ENCODE assay signal across 8 mouse cellular contexts in genomic region chr6:86849692-86850445, GRCm38 (mm10). TPM values are rescaled to one million over a fixed set of nuclear protein-coding genes. Genes with fewer than 3 reads are reported as not detected.
A peak's percentile ranks its signal among the peaks of the same experiment; 100 is the strongest.
DNase-seq lines count a peak whose midpoint lies in the region; ATAC-seq and TF ChIP-seq lines count a peak whose summit lies in the region.

No protein-coding gene starts in this region.

- no peaks in the 10 kb centered on the region for H3K36me3 ChIP-seq in thymus, adult 2 months (ENCODE audit: control insufficient read depth, insufficient read depth, low read length)
- H3K36me3 ChIP-seq in intestine, postnatal 0 days (ENCODE audit: control insufficient read depth, insufficient read depth) = no peaks in the 10 kb centered on the region
- 0 out of 2 replicates have a peak, but pooled peaks cover 3% of the 10 kb centered on the region for H3K36me3 ChIP-seq in liver, postnatal 0 days (replicated peaks; ENCODE audit: insufficient read depth, low read length)

- H3K27me3 ChIP-seq in thymus, adult 2 months (ENCODE audit: control insufficient read depth, insufficient read depth, low read length) = no peaks in the 10 kb centered on the region
- H3K27me3 ChIP-seq in intestine, postnatal 0 days (replicated peaks; ENCODE audit: control insufficient read depth, insufficient read depth, low read length) = no peaks in the 10 kb centered on the region
- H3K27me3 ChIP-seq in liver, postnatal 0 days (ENCODE audit: insufficient read depth, low read length) = no peaks in the 10 kb centered on the region

- H3K4me3 ChIP-seq in thymus, adult 2 months (ENCODE audit: control insufficient read depth, insufficient read depth, low read length) = peak overlapping the region; percentile 63
- H3K4me3 ChIP-seq in intestine, postnatal 0 days (ENCODE audit: low read depth, low read length) = peak overlapping the region; percentile 94
- peak overlapping the region; percentile 92 for H3K4me3 ChIP-seq in liver, postnatal 0 days (ENCODE audit: low read depth, low read length)
- peak overlapping the region; percentile 89 for H3K4me3 ChIP-seq in olfactory bulb, adult 2 months (ENCODE audit: insufficient read depth, low read depth, low read length)

- peak overlapping the region; percentile 84 for H3K4me2 ChIP-seq in intestine, postnatal 0 days (replicated peaks; ENCODE audit: low read depth)
- peak overlapping the region; percentile 99 for H3K4me2 ChIP-seq in liver, postnatal 0 days (ENCODE audit: low read depth, low read length)

- under 1% methylated on average over 36 of the region's 36 CpGs for WGBS in thymus, adult 2 months
- under 1% methylated on average over 36 of the region's 36 CpGs for WGBS in intestine, postnatal 0 days
- under 1% methylated on average over 36 of the region's 36 CpGs for WGBS in liver, postnatal 0 days (ENCODE audit: insufficient replicate concordance)
- under 1% methylated on average over 36 of the region's 36 CpGs for WGBS in olfactory bulb, adult 2 months

- TF ChIP-seq POLR2A in thymus, adult 2 months (IDR thresholded peaks at IDR 0.05; ENCODE audit: control insufficient read depth, extremely low read depth, insufficient read depth, low read length, poor library complexity) = no peak
- TF ChIP-seq POLR2A in olfactory bulb, adult 2 months (IDR thresholded peaks at IDR 0.05; ENCODE audit: insufficient read depth, low read depth, low read length) = no peak

- TF ChIP-seq EP300 in liver, postnatal 0 days (IDR thresholded peaks at IDR 0.05; ENCODE audit: low read depth) = no peak

- DNase-seq in thymus, adult 2 months = no peak
- no peak for DNase-seq in thymus, postnatal 0 days (ENCODE audit: low spot score)
- DNase-seq in brain, adult 2 months (ENCODE audit: low read depth, low spot score) = peak; percentile 57
- peak; percentile 33 to 55 for DNase-seq in frontal cortex, postnatal 10 days (ENCODE audit: low spot score in 2 of 2)
- DNase-seq in liver, postnatal 0 days = peak; percentile 60

- peaks cover 14% of the 10 kb centered on the region for H3K4me1 ChIP-seq in thymus, adult 2 months (replicated peaks; ENCODE audit: control insufficient read depth, insufficient read depth, low read length)
- no peaks in the 10 kb centered on the region; the same call in 1 of the 2 replicates for H3K4me1 ChIP-seq in intestine, postnatal 0 days (replicated peaks; ENCODE audit: control insufficient read depth, insufficient read depth, low read length)
- H3K4me1 ChIP-seq in liver, postnatal 0 days (ENCODE audit: insufficient read depth) = peaks cover 38% of the 10 kb centered on the region
- H3K4me1 ChIP-seq in olfactory bulb, adult 2 months (ENCODE audit: control insufficient read depth, insufficient read depth, low read length) = peaks cover 3% of the 10 kb centered on the region

- peak overlapping the region; percentile 85 for H3K27ac ChIP-seq in thymus, adult 2 months (ENCODE audit: control insufficient read depth, insufficient read depth, low read length)
- H3K27ac ChIP-seq in intestine, postnatal 0 days (ENCODE audit: low read depth, low read length) = peak overlapping the region; percentile 97
- H3K27ac ChIP-seq in liver, postnatal 0 days (ENCODE audit: low read depth) = peak overlapping the region; percentile 96
- H3K27ac ChIP-seq in olfactory bulb, adult 2 months (ENCODE audit: insufficient read depth, low read depth, low read length) = peak overlapping the region; percentile 25

- no peak for TF ChIP-seq CTCF in thymus, adult 2 months (IDR thresholded peaks at IDR 0.05; ENCODE audit: borderline replicate concordance, control insufficient read depth, extremely low read depth, insufficient read depth, low read length, poor library complexity)
- no peak for TF ChIP-seq CTCF in intestine, postnatal 0 days (IDR thresholded peaks at IDR 0.05; ENCODE audit: low read depth)
- no peak for TF ChIP-seq CTCF in liver, postnatal 0 days (IDR thresholded peaks at IDR 0.05; ENCODE audit: low read depth)
- TF ChIP-seq CTCF in olfactory bulb, adult 2 months (IDR thresholded peaks at IDR 0.05; ENCODE audit: insufficient read depth, low read depth, low read length) = no peak

- peak overlapping the region; percentile 89 for H3K9ac ChIP-seq in intestine, postnatal 0 days (ENCODE audit: low read depth, low read length)
- H3K9ac ChIP-seq in liver, postnatal 0 days (replicated peaks) = peak overlapping the region; percentile 96

- no peak; the same call in 1 of the 2 replicates for ATAC-seq in intestine, postnatal 0 days
- ATAC-seq in liver, postnatal 0 days = peak; percentile 51
- ATAC-seq in erythroid progenitor cell, adult 5-6 weeks (replicated peaks; ENCODE audit: low FRiP score, poor library complexity, severe bottlenecking) = no peak

- no peaks in the 10 kb centered on the region for H3K9me3 ChIP-seq in intestine, postnatal 0 days (ENCODE audit: control insufficient read depth)
- no peaks in the 10 kb centered on the region for H3K9me3 ChIP-seq in liver, postnatal 0 days (ENCODE audit: low read length)

RNA-seq across cellular contexts. Expression of gene Aak1, which starts 0.6 kb away (rescaled TPM):
- 59.2 and 79.9 TPM in 2 replicates for polyA plus RNA-seq in thymus, adult 2 months (2012; rRNA removed)
- 13.6 and 19.0 TPM in 2 replicates for polyA plus RNA-seq in thymus, postnatal 0 days (2015; fragmentation: Nextera tagmentation; extraction: Ambion mirVana)
- polyA plus RNA-seq in intestine, postnatal 0 days (2015; fragmentation: Nextera tagmentation; extraction: Ambion mirVana) = 5.7 and 7.2 TPM in 2 replicates
- polyA plus RNA-seq in liver, postnatal 0 days (2015; fragmentation: Nextera tagmentation; extraction: Ambion mirVana) = 1.9 and 2.2 TPM in 2 replicates
- polyA plus RNA-seq in olfactory bulb, adult 2 months (2012; ENCODE audit: insufficient read depth, insufficient read length, low replicate concordance, missing spikeins) = 156 and 498 TPM in 2 replicates
- 18.4 and 39.4 TPM in 2 replicates for total RNA-seq in erythroid progenitor cell, adult 5-6 weeks (2015; ENCODE audit: low replicate concordance)
- total RNA-seq in erythroid progenitor cell, adult 5-6 weeks (2017; ENCODE audit: low replicate concordance) = 10.5 and 15.8 TPM in 2 replicates

RNA-seq across cellular contexts. Expression of gene Anxa4, which starts 56.5 kb away (rescaled TPM):
- 21.5 and 27.8 TPM in 2 replicates for polyA plus RNA-seq in thymus, adult 2 months (2012; rRNA removed)
- 33.6 and 34.0 TPM in 2 replicates for polyA plus RNA-seq in thymus, postnatal 0 days (2015; fragmentation: Nextera tagmentation; extraction: Ambion mirVana)
- 541 and 578 TPM in 2 replicates for polyA plus RNA-seq in intestine, postnatal 0 days (2015; fragmentation: Nextera tagmentation; extraction: Ambion mirVana)
- polyA plus RNA-seq in liver, postnatal 0 days (2015; fragmentation: Nextera tagmentation; extraction: Ambion mirVana) = 32.5 and 32.7 TPM in 2 replicates
- polyA plus RNA-seq in olfactory bulb, adult 2 months (2012; ENCODE audit: insufficient read depth, insufficient read length, low replicate concordance, missing spikeins) = not detected in 2 replicates
- total RNA-seq in erythroid progenitor cell, adult 5-6 weeks (2015; ENCODE audit: low replicate concordance) = 0.72 and 16.8 TPM in 2 replicates
- total RNA-seq in erythroid progenitor cell, adult 5-6 weeks (2017; ENCODE audit: low replicate concordance) = 5.1 and 8.6 TPM in 2 replicates

Comparison
In these comparisons a context has a peak if more than half of its experiments do, and no peak if none do; other contexts are left out.
1. DNase-seq: peak in brain, adult 2 months (single experiment), frontal cortex, postnatal 10 days (2 of 2) and liver, postnatal 0 days (single experiment); none in thymus, adult 2 months (single experiment) and thymus, postnatal 0 days (single experiment).
2. H3K27ac ChIP-seq: peak in every context shown above with its lines; median percentile 97 in intestine, postnatal 0 days; 96 in liver, postnatal 0 days; 85 in thymus, adult 2 months; 25 in olfactory bulb, adult 2 months.
3. RNA of gene Anxa4, which starts 56.5 kb away (polyA plus RNA-seq): 541 to 578 TPM in intestine, postnatal 0 days, 33.6 to 34.0 TPM in thymus, postnatal 0 days, 32.5 to 32.7 TPM in liver, postnatal 0 days and 21.5 to 27.8 TPM in thymus, adult 2 months; not detected in olfactory bulb, adult 2 months; every median in the first group is over 10 times any median in the second.
4. Peak in every context shown above with its lines, with median percentiles within 50 percentile points of each other: H3K4me3 ChIP-seq.